Mouse (Mus musculus): Measurements from ENCODE around the gene Cyb5r3. TPM values are rescaled to one million over a fixed set of nuclear protein-coding genes. Genes with fewer than 3 reads are reported as not detected.

Gene Cyb5r3
- polyA plus RNA-seq, 1 experiment = 707 TPM

- Histone ChIP-seq H3ac (ENCODE audit: control insufficient read depth, insufficient read length) (no peak overlapping the region), H3K4me2 (ENCODE audit: low read depth) (peak overlapping the region; percentile 84), H3K27me3 (ENCODE audit: control insufficient read depth, insufficient read depth, insufficient read length) (no peaks in the 10 kb centered on the region), H3K36me3 (ENCODE audit: control insufficient read depth, insufficient read depth) (peaks cover 5% of the 10 kb centered on the region), H3K4me3 (peak overlapping the region; percentile 70), H3K79me2 (ENCODE audit: control insufficient read depth, insufficient read depth) (peaks cover 63% of the 10 kb centered on the region)
- TF ChIP-seq MYOD1 (IDR thresholded peaks at IDR 0.05; ENCODE audit: control insufficient read depth in 1 of 3, insufficient read length in 2 of 3, low read depth in 2 of 3) = peak in 2 of 3 experiments; percentile 56 to 74
- TF ChIP-seq SRF (IDR thresholded peaks at IDR 0.05; ENCODE audit: control insufficient read depth, insufficient read length, low read depth) = no peak
- peak in 2 of 3 experiments; percentile 29 to 74 for TF ChIP-seq MYOG (IDR thresholded peaks at IDR 0.05; ENCODE audit: control insufficient read depth in 1 of 3, insufficient read depth in 1 of 3, insufficient read length in 2 of 3, low read depth in 2 of 3)
- TF ChIP-seq MAX (IDR thresholded peaks at IDR 0.05; ENCODE audit: low read depth) = no peak
- peak; percentile 37 for TF ChIP-seq TCF12 (IDR thresholded peaks at IDR 0.05; ENCODE audit: insufficient read depth, poor library complexity, severe bottlenecking)
- peak; percentile 25 for TF ChIP-seq POLR2A (IDR thresholded peaks at IDR 0.05; ENCODE audit: insufficient read length, low read depth)
Measured at GRCm38 (mm10) chr15:83169772-83170722, 2.3 kb downstream of the Cyb5r3 start.

GRCm38 (mm10) chr15:83168875-83169771 is 3.3 kb downstream of the Cyb5r3 start:
- Histone ChIP-seq H3K4me3 (peak overlapping the region; percentile 70), H3K4me2 (ENCODE audit: low read depth) (peak overlapping the region; percentile 84), H3K79me2 (ENCODE audit: control insufficient read depth, insufficient read depth) (peaks cover 63% of the 10 kb centered on the region)

GRCm38 (mm10) chr15:83168311-83168710 is 4.1 kb downstream of the Cyb5r3 start:
- Histone ChIP-seq H3K79me2 (ENCODE audit: control insufficient read depth, insufficient read depth) (peaks cover 63% of the 10 kb centered on the region), H3K27me3 (ENCODE audit: control insufficient read depth, insufficient read depth, insufficient read length) (no peaks in the 10 kb centered on the region), H3K4me2 (ENCODE audit: low read depth) (peak overlapping the region; percentile 84), H3ac (ENCODE audit: control insufficient read depth, insufficient read length) (no peak overlapping the region), H3K36me3 (ENCODE audit: control insufficient read depth, insufficient read depth) (peaks cover 5% of the 10 kb centered on the region), H3K4me3 (peak overlapping the region; percentile 70)
- TF ChIP-seq USF1 (IDR thresholded peaks at IDR 0.05; ENCODE audit: low read depth) (no peak), MYOD1 (IDR thresholded peaks at IDR 0.05; ENCODE audit: control insufficient read depth in 1 of 3, insufficient read length in 2 of 3, low read depth in 2 of 3) (no peak), REST (IDR thresholded peaks at IDR 0.05; ENCODE audit: insufficient read depth, insufficient read length) (no peak), CEBPB (IDR thresholded peaks at IDR 0.05; ENCODE audit: insufficient read depth, poor library complexity, severe bottlenecking) (no peak), TCF3 (IDR thresholded peaks at IDR 0.05; ENCODE audit: insufficient read length, low read depth) (no peak), MAX (IDR thresholded peaks at IDR 0.05; ENCODE audit: low read depth) (no peak), MYOG (IDR thresholded peaks at IDR 0.05; ENCODE audit: control insufficient read depth in 1 of 3, insufficient read depth in 1 of 3, insufficient read length in 2 of 3, low read depth in 2 of 3) (no peak), POLR2A (IDR thresholded peaks at IDR 0.05; ENCODE audit: insufficient read length, low read depth) (no peak), E2F4 (IDR thresholded peaks at IDR 0.05; ENCODE audit: insufficient read depth) (no peak), POLR2AphosphoS2 (IDR thresholded peaks at IDR 0.05; ENCODE audit: insufficient read length, low read depth) (no peak), SRF (IDR thresholded peaks at IDR 0.05; ENCODE audit: control insufficient read depth, insufficient read length, low read depth) (no peak)

More at GRCm38 (mm10) chr15:83168875-83169771, 3.3 kb downstream of the Cyb5r3 start:
- TF ChIP-seq USF1 (IDR thresholded peaks at IDR 0.05; ENCODE audit: low read depth) = no peak
- no peak for TF ChIP-seq CEBPB (IDR thresholded peaks at IDR 0.05; ENCODE audit: insufficient read depth, poor library complexity, severe bottlenecking)
- TF ChIP-seq MYOG (IDR thresholded peaks at IDR 0.05; ENCODE audit: control insufficient read depth in 1 of 3, insufficient read depth in 1 of 3, insufficient read length in 2 of 3, low read depth in 2 of 3) = peak; percentile 65 to 95 (median 84)
- no peak for TF ChIP-seq MAX (IDR thresholded peaks at IDR 0.05; ENCODE audit: low read depth)
- TF ChIP-seq E2F4 (IDR thresholded peaks at IDR 0.05; ENCODE audit: insufficient read depth) = no peak
- peak; percentile 35 for TF ChIP-seq TCF12 (IDR thresholded peaks at IDR 0.05; ENCODE audit: insufficient read depth, poor library complexity, severe bottlenecking)
- no peak for TF ChIP-seq POLR2A (IDR thresholded peaks at IDR 0.05; ENCODE audit: insufficient read length, low read depth)
- no peak for TF ChIP-seq SRF (IDR thresholded peaks at IDR 0.05; ENCODE audit: control insufficient read depth, insufficient read length, low read depth)
- TF ChIP-seq POLR2AphosphoS2 (IDR thresholded peaks at IDR 0.05; ENCODE audit: insufficient read length, low read depth) = no peak
- TF ChIP-seq REST (IDR thresholded peaks at IDR 0.05; ENCODE audit: insufficient read depth, insufficient read length) = no peak
- TF ChIP-seq MYOD1 (IDR thresholded peaks at IDR 0.05; ENCODE audit: control insufficient read depth in 1 of 3, insufficient read length in 2 of 3, low read depth in 2 of 3) = peak; percentile 58 to 92 (median 69)
- peak; percentile 47 for TF ChIP-seq TCF3 (IDR thresholded peaks at IDR 0.05; ENCODE audit: insufficient read length, low read depth)
- H3ac ChIP-seq (ENCODE audit: control insufficient read depth, insufficient read length) = no peak overlapping the region
- no peaks in the 10 kb centered on the region for H3K27me3 ChIP-seq (ENCODE audit: control insufficient read depth, insufficient read depth, insufficient read length)
- H3K36me3 ChIP-seq (ENCODE audit: control insufficient read depth, insufficient read depth) = peaks cover 5% of the 10 kb centered on the region

GRCm38 (mm10) chr15:83167550-83168065 is 4.8 kb downstream of the Cyb5r3 start:
- H3K36me3 ChIP-seq (ENCODE audit: control insufficient read depth, insufficient read depth) = peaks cover 5% of the 10 kb centered on the region
- peaks cover 63% of the 10 kb centered on the region for H3K79me2 ChIP-seq (ENCODE audit: control insufficient read depth, insufficient read depth)
- no peaks in the 10 kb centered on the region for H3K27me3 ChIP-seq (ENCODE audit: control insufficient read depth, insufficient read depth, insufficient read length)
- TF ChIP-seq SRF (IDR thresholded peaks at IDR 0.05; ENCODE audit: control insufficient read depth, insufficient read length, low read depth) (no peak), MAX (IDR thresholded peaks at IDR 0.05; ENCODE audit: low read depth) (no peak), TCF12 (IDR thresholded peaks at IDR 0.05; ENCODE audit: insufficient read depth, poor library complexity, severe bottlenecking) (no peak), POLR2AphosphoS2 (IDR thresholded peaks at IDR 0.05; ENCODE audit: insufficient read length, low read depth) (no peak), MYOD1 (IDR thresholded peaks at IDR 0.05; ENCODE audit: control insufficient read depth in 1 of 3, insufficient read length in 2 of 3, low read depth in 2 of 3) (no peak), USF1 (IDR thresholded peaks at IDR 0.05; ENCODE audit: low read depth) (no peak), REST (IDR thresholded peaks at IDR 0.05; ENCODE audit: insufficient read depth, insufficient read length) (no peak), MYOG (IDR thresholded peaks at IDR 0.05; ENCODE audit: control insufficient read depth in 1 of 3, insufficient read depth in 1 of 3, insufficient read length in 2 of 3, low read depth in 2 of 3) (no peak), CEBPB (IDR thresholded peaks at IDR 0.05; ENCODE audit: insufficient read depth, poor library complexity, severe bottlenecking) (no peak), E2F4 (IDR thresholded peaks at IDR 0.05; ENCODE audit: insufficient read depth) (no peak), TCF3 (IDR thresholded peaks at IDR 0.05; ENCODE audit: insufficient read length, low read depth) (no peak), POLR2A (IDR thresholded peaks at IDR 0.05; ENCODE audit: insufficient read length, low read depth) (no peak)
- no peak overlapping the region for H3ac ChIP-seq (ENCODE audit: control insufficient read depth, insufficient read length)
- peak overlapping the region; percentile 84 for H3K4me2 ChIP-seq (ENCODE audit: low read depth)
- peak overlapping the region; percentile 0 for H3K4me3 ChIP-seq
